Mouse (Mus musculus) liver, embryonic 14.5 days (tissue): ENCODE results near the gene Gm17334.

ENCODE experiments used
- CTCF ChIP-seq: IDR thresholded peaks from 2 replicates; pipeline ENCODE4 v1.5.1; 2016; ENCODE audit warnings: antibody characterized with exemption, low read depth, control low read depth
- EP300 ChIP-seq: IDR thresholded peaks from 2 replicates; pipeline ENCODE4 v1.6.1; 2016; ENCODE audit warnings: antibody characterized with exemption, low read depth

GRCm38 (mm10) chr11:53748614-53749013, 24.4 kb downstream of the Gm17334 start:
- no peak for TF ChIP-seq CTCF
- TF ChIP-seq EP300: no peak
